Mouse (Mus musculus): ENCODE data around the gene Krtap10-4.

DNA sequence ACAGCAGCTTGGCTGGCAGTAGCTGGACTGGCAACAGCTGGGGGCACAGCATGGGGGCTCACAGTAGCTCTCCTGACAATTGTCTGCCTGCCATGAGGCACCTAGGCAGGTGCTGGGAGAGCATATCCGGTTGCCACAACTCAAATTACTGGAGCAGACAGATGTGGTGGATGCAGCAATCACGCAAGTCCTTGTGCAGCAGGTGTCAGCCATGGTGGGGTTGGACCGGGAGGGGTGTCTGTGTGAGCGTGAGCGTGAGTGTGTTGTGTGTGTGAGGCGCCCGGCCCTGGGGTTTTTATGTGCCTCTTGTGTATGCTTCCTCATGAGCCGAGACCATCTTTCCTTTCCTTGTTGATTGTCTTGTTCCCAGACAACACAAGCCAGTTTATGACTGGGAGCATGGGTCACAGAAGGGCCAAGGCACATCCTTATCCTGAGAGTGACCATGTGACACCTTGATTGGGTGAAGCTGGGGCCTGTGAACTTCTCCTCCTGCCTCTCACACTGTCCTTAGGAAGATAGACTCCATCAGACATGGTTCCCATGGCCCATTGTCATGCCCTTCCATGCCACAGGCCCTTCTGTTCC is 27.9 kb downstream of the Krtap10-4 start, which contains the start of gene Gm19668:
- TF ChIP-seq GATA1 (IDR thresholded peaks at IDR 0.05; ENCODE audit: low read length): no peak
- TF ChIP-seq TAL1 (IDR thresholded peaks at IDR 0.05; ENCODE audit: low read length): no peak

Measured in erythroblast, embryonic 14.5 days (primary cell).